ENCODE assay signal across 27 mouse cellular contexts in genomic region chr3:125687601-125688000, GRCm38 (mm10).
"Had no signal": no experiment of that assay in that cellular context is flagged by ENCODE, and none has a peak within 500 bp of the region (broad histone marks: within the 10 kb centered on the region; RNA-seq: fewer than 3 reads in every experiment).

No protein-coding gene starts in this region.

- H3K4me1 ChIP-seq: heart, embryonic 13.5 days; heart, embryonic 15.5 days; hindbrain, embryonic 10.5 days; hindbrain, embryonic 12.5 days; intestine, embryonic 15.5 days; limb, embryonic 10.5 days; limb, embryonic 12.5 days had no signal

- DNase-seq: gastrocnemius, postnatal 14 days; gastrocnemius, postnatal 36 days; heart, adult 11 months; heart, adult 2 months; heart, postnatal 14 days; heart, postnatal 4 days; kidney, adult 18-20 months; kidney, adult 8-10 months; kidney, postnatal 10 days; kidney, postnatal 25 days; kidney, postnatal 4 days; liver had no signal

- H3K9me3 ChIP-seq: heart, embryonic 13.5 days; heart, embryonic 15.5 days; hindbrain, embryonic 10.5 days; hindbrain, embryonic 12.5 days; intestine, embryonic 15.5 days; limb, embryonic 10.5 days; limb, embryonic 12.5 days had no signal

- ATAC-seq: hindbrain, embryonic 16.5 days; inflammation-experienced regulatory T-cells, adult 6 months; intestine, embryonic 15.5 days; intestine, postnatal 0 days had no signal

- H3K27me3 ChIP-seq: heart, embryonic 13.5 days; heart, embryonic 15.5 days; hindbrain, embryonic 12.5 days; intestine, embryonic 15.5 days; limb, embryonic 12.5 days had no signal

- H3K9ac ChIP-seq: heart, embryonic 13.5 days; heart, embryonic 15.5 days; hindbrain, embryonic 12.5 days; hindbrain, embryonic 14.5 days; intestine, embryonic 15.5 days; limb, embryonic 12.5 days had no signal

- H3K4me3 ChIP-seq: heart, adult 2 months; heart, embryonic 13.5 days; heart, embryonic 15.5 days; hindbrain, embryonic 10.5 days; hindbrain, embryonic 12.5 days; intestine, embryonic 15.5 days; layer of hippocampus, adult 2 months; left cerebral cortex, adult 2 months; limb, embryonic 10.5 days; limb, embryonic 12.5 days had no signal

- H3K27ac ChIP-seq: heart, adult 2 months; heart, embryonic 13.5 days; heart, embryonic 15.5 days; hindbrain, embryonic 10.5 days; hindbrain, embryonic 12.5 days; hindbrain, embryonic 14.5 days; intestine, embryonic 15.5 days; layer of hippocampus, adult 2 months; left cerebral cortex, adult 2 months; limb, embryonic 10.5 days; limb, embryonic 12.5 days had no signal

- H3K36me3 ChIP-seq: heart, embryonic 13.5 days; heart, embryonic 15.5 days; hindbrain, embryonic 10.5 days; hindbrain, embryonic 12.5 days; intestine, embryonic 15.5 days; limb, embryonic 10.5 days; limb, embryonic 12.5 days had no signal

- H3K4me2 ChIP-seq: heart, embryonic 11.5 days; heart, embryonic 13.5 days; heart, embryonic 15.5 days; hindbrain, embryonic 12.5 days; hindbrain, embryonic 14.5 days; intestine, embryonic 15.5 days; limb, embryonic 12.5 days; liver, embryonic 11.5 days had no signal
